Mouse (Mus musculus): ENCODE data around the gene Gabbr1. TPM values are rescaled to one million over a fixed set of nuclear protein-coding genes. Genes with fewer than 3 reads are reported as not detected.
"Not testable (repeated sequence)": the region's sequence is repeated elsewhere in the genome, so short reads cannot be mapped to it uniquely, and the experiment has no call there.

Gabbr1 gene
- 10 to 100 TPM; 22.1 to 40.3 TPM for total RNA-seq (2021)
- long read RNA-seq, experiment 1, full-length matches to known transcripts, result 12 of 12 reads
- long read RNA-seq, experiment 1, partial matches to known transcripts, result 0 of 12 reads
- long read RNA-seq, experiment 1, other reads (novel, unspliced or antisense), result 0 of 12 reads
- long read RNA-seq, experiment 2, full-length matches to known transcripts, result 2 of 4 reads
- long read RNA-seq, experiment 2, partial matches to known transcripts, result 1 of 4 reads
- long read RNA-seq, experiment 2, other reads (novel, unspliced or antisense), result 1 of 4 reads

DNA sequence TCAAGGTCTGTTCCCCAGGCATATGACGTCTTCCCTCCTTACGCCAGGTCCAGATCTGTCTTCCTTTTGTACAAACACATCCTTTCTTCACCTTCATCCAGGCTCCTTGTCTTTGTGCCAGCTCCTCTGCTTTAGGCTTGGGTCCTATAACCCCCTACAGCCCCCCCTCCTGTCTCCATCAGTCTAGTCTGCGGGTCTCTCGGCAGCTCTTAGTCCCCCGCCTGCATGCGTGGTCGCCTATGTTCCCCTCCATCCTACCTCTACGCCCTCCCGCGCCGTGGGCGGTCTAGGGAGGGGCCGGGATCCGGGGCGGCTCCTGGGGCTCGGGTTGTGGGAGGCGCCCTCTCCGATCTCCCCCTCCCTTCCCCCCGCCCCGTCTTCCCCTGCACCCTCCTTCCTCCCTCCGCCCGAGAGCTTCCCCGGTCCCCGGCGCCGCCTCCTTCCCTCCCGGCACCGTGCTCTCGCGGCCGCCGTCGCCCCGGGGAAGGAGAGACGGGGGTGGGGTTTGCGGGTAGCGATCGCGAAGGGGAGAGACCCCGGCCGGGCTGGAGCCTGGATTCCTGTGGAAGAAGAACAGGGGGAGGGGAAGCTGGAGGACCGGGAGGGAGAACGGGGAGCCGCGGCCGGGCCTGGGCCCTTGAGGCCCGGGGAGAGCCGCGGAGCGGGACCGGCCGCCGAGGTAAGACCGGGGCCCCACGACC, at the start of gene Gabbr1:
Gabbr1 (plus strand) TSS at position 356 of the 701 bp plus-strand sequence.
- peak; percentile 83 for DNase-seq

DNA sequence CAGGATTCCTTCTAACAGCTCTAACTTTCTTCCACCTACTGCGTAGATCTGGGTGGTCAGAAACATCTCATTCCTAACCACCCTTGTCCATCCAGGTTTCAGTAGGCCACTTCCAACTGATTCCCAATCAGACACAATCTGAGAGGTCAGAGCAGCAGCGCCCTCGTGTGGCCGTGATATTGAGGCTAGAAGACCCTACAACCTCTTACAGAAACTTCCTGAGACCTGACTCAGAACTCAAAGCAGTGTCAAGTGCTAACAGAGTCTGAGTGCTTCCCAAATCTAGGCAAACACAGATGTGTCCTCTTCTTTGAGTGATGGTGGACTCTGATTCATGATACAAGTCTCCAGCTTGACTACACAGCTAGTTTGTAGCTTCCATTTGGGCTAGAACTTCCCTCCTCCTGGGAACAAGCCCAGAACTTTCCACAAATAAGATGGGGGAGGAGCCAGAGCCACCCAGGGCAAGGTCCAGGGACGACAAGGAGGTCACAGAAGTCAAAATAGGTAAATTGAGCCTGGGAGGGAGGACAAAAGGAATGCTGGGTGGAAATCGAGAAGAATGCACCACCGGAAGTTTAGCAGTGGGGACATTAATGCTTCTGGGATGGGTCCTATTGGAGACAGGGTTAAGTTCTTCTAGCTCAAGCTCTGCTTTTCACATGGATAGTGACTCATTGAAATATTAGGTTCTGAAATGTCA, 48.6 kb upstream of the Gabbr1 start:
- peak; percentile 88 for DNase-seq

- DNase-seq, result no peak
These were observed 47.3 kb upstream of the Gabbr1 start for GRCm38 (mm10) chr17:36998477-36998876.

DNA sequence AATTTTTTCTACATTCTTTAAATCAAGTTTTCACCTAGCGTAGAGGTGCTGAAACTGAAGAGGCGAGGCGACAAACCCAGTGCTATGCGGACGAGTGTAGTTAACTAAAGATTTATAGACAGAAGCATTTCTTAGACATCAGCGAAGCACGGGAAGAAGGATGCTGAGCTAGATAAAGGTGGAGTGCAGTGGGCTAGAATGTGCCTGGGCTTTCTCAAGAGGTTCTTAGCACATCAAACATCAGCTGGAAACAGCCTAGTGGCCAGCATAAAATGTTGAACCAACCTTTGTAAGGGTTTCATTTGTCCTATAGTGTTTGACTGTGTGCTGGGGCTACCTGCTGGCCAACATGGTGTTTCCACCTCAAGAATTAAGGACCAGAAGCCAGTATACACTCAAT, 44.9 kb upstream of the Gabbr1 start, which contains the start of gene Zfp57:
Zfp57 (plus strand) TSS at position 301 of the 400 bp plus-strand sequence.
- no peak for DNase-seq

DNA sequence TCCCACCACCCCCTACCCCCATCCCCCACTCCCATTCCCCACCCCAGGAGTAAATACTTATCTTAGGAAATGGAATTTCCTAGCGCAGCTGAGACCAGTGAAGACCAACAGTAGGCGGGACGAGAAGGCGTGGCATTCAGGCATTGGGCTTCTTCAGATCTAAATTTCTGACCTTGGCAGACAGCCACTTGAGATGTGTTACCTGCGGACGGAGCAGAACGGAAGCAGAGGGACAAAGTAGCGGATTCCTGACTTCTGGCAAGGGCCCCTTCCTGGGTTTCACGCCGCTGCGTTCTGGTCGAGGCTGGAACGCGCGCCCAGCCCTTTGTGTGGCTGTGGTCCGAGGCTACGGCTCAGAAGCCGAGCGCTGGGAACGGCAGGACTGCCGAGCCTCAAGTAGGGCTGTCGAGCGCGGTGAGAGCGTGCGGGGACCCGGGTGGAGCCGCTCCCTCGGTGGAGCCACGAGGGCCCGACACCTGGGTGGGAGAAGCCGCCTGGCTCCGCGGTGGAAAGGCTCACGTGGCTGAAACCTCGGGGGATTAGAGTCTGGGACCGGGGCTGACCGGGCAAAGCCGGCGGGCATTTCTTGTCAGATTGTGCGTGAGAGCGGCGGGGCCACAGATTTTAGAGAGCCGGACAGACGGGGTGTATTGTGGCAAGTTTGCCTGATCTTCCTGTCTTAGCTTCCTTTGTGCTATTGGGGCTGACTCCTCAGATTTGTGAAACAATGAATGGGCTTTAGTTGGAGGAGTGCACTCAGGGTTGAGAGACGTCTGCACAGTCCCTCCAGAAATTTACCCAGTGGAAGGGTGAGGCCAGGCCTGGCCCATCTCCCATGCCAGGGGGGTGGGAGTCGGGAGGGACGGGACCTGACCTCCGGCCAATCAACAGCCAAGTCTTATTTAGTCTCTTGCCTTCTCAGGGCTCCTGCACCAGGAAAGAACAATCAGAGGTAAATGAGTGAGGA, 43.1 kb upstream of the Gabbr1 start:
- peak; percentile 46 for DNase-seq

GRCm38 (mm10) chr17:37003366-37003765, 42.4 kb upstream of the Gabbr1 start:
- DNase-seq, result no peak

GRCm38 (mm10) chr17:37008161-37008560, 37.6 kb upstream of the Gabbr1 start:
- DNase-seq, result no peak

GRCm38 (mm10) chr17:37009460-37010042, 36.2 kb upstream of the Gabbr1 start:
- no peak for DNase-seq

DNA sequence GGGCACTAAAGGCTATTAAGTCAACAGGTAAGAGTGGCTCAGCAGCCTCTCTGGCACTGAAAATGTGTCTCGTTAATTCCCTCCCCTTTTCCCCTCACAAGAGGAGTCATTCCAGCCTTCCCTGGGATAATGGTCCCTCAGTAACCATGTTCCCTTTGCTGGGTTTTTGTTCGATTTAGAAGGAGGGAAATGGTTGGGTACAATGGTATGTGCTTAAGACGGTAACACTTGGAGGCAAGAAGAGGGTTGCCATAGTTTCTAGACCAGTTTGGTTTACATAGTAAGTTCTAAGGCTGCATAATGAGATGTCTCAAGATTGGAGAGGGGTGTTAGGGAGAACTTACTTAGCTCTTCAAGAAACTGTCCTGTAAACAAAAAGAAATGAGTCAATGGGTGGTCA, 34.0 kb upstream of the Gabbr1 start:
- no peak for DNase-seq

DNA sequence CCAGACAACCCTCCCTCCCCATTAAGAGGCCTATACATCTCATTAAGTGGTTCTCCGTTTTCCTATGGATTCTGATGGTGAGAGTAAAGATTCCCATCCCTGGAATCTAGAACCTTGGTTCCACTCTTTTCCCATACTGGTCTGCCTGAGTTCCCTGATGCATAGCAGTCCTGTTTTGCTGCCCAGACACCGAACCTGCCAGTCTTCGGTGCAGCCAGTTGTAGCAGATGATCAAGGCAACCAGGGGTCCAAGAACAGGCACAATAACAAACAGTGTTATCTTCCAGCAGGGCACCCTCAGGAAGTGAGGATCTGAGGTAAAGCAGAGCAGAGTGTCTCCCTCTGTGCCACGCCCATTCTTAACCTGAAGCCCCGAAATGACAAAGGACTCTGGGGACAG, 33.6 kb upstream of the Gabbr1 start:
- DNase-seq, result no peak

DNA sequence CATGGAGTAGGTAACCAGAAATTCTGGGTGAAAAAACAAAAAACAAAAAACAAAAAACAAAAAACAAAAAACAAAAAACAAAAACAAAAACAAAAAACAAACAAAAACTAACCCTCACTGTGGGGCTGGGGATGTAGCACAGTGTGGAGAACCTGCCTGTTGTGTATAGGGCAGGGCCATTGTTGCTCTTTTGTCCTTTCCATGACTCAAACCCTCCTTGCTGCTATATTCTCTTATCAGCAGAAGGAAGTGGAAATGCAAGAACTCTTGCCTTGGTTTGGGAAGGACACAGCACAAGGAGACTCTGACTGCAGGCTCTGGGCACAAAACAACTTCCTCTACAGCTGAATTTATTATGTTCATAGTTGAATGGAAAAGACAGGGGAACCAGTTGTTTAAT, 29.4 kb upstream of the Gabbr1 start:
- DNase-seq, result no peak

GRCm38 (mm10) chr17:37018328-37018727, 27.4 kb upstream of the Gabbr1 start:
- no peak for DNase-seq

DNA sequence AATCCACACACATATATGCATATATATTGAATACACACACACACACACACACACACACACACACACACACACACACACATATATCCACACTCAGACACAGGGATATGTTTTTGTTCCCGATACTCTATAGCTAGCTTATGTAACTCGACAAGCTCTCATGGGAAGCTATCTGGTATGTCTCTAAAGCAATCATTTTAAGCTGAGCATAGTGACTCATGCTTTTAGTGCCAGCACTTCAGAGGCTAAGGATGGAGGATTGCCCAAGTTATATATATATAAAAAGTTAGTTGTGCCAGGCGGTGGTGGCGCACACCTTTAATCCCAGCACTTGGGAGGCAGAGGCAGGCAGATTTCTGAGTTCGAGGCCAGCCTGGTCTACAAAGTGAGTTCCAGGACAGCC, 26.5 kb upstream of the Gabbr1 start:
- DNase-seq, result not testable (repeated sequence)

GRCm38 (mm10) chr17:37022628-37023576, 22.9 kb upstream of the Gabbr1 start, which contains the start of gene Mog:
Mog (minus strand) TSS chr17:37023398.
- no peak for DNase-seq

- no peak for DNase-seq
These were observed 19.3 kb upstream of the Gabbr1 start for GRCm38 (mm10) chr17:37026425-37026824.

DNA sequence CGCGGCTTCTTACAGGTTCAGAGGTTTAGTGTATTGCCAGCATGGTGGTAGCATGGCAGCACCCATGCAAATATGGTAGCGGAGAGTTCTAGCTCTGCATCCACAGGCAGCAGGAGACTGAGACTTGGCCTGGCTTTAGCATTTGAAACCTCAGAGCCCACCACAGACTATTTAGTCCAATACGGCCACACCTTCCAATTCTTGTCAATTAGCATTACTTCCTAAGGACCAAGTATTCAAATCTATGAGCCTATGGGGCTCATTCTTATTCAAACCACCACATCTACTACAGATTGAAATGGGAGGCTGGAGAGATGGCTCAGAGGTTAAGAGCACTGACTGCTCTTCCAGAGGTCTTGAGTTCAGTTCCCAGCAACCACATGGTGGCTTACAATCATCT, 18.3 kb upstream of the Gabbr1 start:
- no peak for DNase-seq

DNA sequence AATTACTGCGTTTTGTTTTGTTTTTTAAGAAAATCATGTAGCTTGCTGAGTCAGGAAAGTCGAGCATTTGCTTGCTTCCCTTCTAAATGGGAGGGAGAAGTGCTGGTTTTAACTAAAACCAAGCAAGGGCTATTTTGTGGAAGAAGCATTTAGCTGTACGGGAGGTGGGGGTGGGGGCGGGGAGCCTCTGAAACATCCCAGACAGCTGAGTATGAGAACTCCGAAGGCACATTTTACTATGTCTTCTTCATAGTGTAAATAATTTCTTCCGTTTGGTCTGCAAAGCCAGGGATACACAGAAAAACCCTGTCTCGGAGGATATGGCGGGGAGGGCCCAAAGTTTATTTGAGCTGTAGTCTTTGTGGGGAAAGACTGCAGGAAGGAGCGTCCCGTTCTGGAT, 17.6 kb upstream of the Gabbr1 start:
- DNase-seq, result no peak

DNA sequence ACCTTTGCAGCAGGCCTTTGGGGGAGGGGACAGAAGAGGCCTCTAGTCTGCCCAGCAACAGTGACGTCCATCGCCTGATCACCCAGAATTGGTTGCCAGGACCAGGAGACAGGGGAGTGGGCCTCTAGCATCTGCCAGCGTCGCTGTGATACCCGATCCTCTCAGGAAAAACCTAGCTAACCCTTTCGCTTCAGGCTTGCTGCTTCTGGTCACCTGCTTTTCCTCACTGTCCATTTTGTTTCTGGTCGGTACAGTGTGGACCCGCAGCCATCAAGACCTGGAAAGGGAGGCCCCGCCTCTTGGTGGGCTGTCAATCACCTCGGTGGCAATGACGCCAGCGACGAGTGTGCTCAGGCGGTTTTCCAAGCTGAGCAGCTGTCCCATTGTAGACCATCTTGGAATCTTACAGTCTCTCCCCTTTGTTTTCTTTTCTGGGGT, 17.1 kb upstream of the Gabbr1 start:
- DNase-seq, result peak; percentile 89

GRCm38 (mm10) chr17:37029162-37029561, 16.6 kb upstream of the Gabbr1 start:
- no peak for DNase-seq

All from adrenal gland, postnatal 10 days (tissue).